Mouse (Mus musculus) right cerebral cortex, postnatal 10 days (tissue): ENCODE measurements around the gene Ropn1.

ENCODE experiments used
- DNase-seq, 2 experiments: peaks; one replicate each; pipeline ENCODE4 v3.0.0; 2021; ENCODE audit warnings: low spot score in 2 of 2

The Ropn1 gene

GRCm38 (mm10) chr16:34649621-34650020 is at the start of gene Ropn1:
Gene Ropn1, plus strand, starts transcription at chr16:34649921.
- DNase-seq = no peak

GRCm38 (mm10) chr16:34601954-34602353 is 47.8 kb upstream of the Ropn1 start:
- DNase-seq = no peak

- no peak for DNase-seq
These were observed 46.6 kb upstream of the Ropn1 start for GRCm38 (mm10) chr16:34603076-34603475.

- no peak for DNase-seq
These were observed 45.9 kb upstream of the Ropn1 start for GRCm38 (mm10) chr16:34603854-34604253.

GRCm38 (mm10) chr16:34605679-34606078 is 44.0 kb upstream of the Ropn1 start:
- no peak for DNase-seq

- DNase-seq = no peak
These were observed 39.6 kb upstream of the Ropn1 start for GRCm38 (mm10) chr16:34610137-34610536.

- no peak for DNase-seq
These were observed 35.7 kb upstream of the Ropn1 start for GRCm38 (mm10) chr16:34614021-34614420.

GRCm38 (mm10) chr16:34627591-34627990 is 22.1 kb upstream of the Ropn1 start:
- peak; percentile 38 to 49 for DNase-seq

- peak in 1 of 2 experiments; percentile 51 for DNase-seq
These were observed 21.3 kb upstream of the Ropn1 start for GRCm38 (mm10) chr16:34628397-34628796.

GRCm38 (mm10) chr16:34635557-34635956 is 14.2 kb upstream of the Ropn1 start:
- DNase-seq = no peak

- peak; percentile 63 to 76 for DNase-seq
These were observed 6.0 kb upstream of the Ropn1 start for GRCm38 (mm10) chr16:34643511-34644259.

GRCm38 (mm10) chr16:34653023-34653422 is 3.3 kb downstream of the Ropn1 start:
- no peak for DNase-seq

- peak; percentile 68 to 70 for DNase-seq
These were observed 7.8 kb downstream of the Ropn1 start for GRCm38 (mm10) chr16:34657566-34657965.

GRCm38 (mm10) chr16:34657983-34658382 is 8.3 kb downstream of the Ropn1 start:
- DNase-seq = no peak

GRCm38 (mm10) chr16:34658388-34658787 is 8.7 kb downstream of the Ropn1 start:
- DNase-seq = no peak

- no peak for DNase-seq
These were observed 14.8 kb downstream of the Ropn1 start for GRCm38 (mm10) chr16:34664553-34664952.

- peak; percentile 83 to 85 for DNase-seq
These were observed 17.5 kb downstream of the Ropn1 start for GRCm38 (mm10) chr16:34667031-34667726.

GRCm38 (mm10) chr16:34668341-34668740 is 18.6 kb downstream of the Ropn1 start:
- no peak for DNase-seq

GRCm38 (mm10) chr16:34671966-34672365 is 22.2 kb downstream of the Ropn1 start:
- no peak for DNase-seq

- DNase-seq = no peak
These were observed 23.1 kb downstream of the Ropn1 start for GRCm38 (mm10) chr16:34672822-34673221.

GRCm38 (mm10) chr16:34674365-34674764 is 24.6 kb downstream of the Ropn1 start:
- no peak for DNase-seq

- DNase-seq = no peak
These were observed 32.1 kb downstream of the Ropn1 start for GRCm38 (mm10) chr16:34681823-34682222.

GRCm38 (mm10) chr16:34689879-34690278 is 40.2 kb downstream of the Ropn1 start:
- no peak for DNase-seq
